Mouse (Mus musculus): ENCODE measurements around the gene Serac1.
A peak's percentile ranks its signal among the peaks of the same experiment; 100 is the strongest.

Gene Serac1

GRCm38 (mm10) chr17:6005246-6005637 is 74.3 kb downstream of the Serac1 start:
- no peak for DNase-seq (ENCODE audit: low spot score)

- DNase-seq (ENCODE audit: low spot score): no peak
Observed at GRCm38 (mm10) chr17:6003661-6004060, 75.9 kb downstream of the Serac1 start.

GRCm38 (mm10) chr17:6002563-6002962 is 77.0 kb downstream of the Serac1 start:
- DNase-seq (ENCODE audit: low spot score): no peak

- no peak for DNase-seq (ENCODE audit: low spot score)
Observed at GRCm38 (mm10) chr17:6001836-6002235, 77.7 kb downstream of the Serac1 start.

- DNase-seq (ENCODE audit: low spot score): no peak
Observed at GRCm38 (mm10) chr17:6001389-6001788, 78.2 kb downstream of the Serac1 start.

GRCm38 (mm10) chr17:6000864-6001319 is 78.6 kb downstream of the Serac1 start:
- no peak for DNase-seq (ENCODE audit: low spot score)

- DNase-seq (ENCODE audit: low spot score): no peak
Observed at GRCm38 (mm10) chr17:5999039-5999543, 80.5 kb downstream of the Serac1 start.

- DNase-seq (ENCODE audit: low spot score): no peak
Observed at GRCm38 (mm10) chr17:5998235-5998500, 81.4 kb downstream of the Serac1 start.

- DNase-seq (ENCODE audit: low spot score): no peak
Observed at GRCm38 (mm10) chr17:5997380-5998234, 81.9 kb downstream of the Serac1 start.

GRCm38 (mm10) chr17:5996589-5996988 is 83.0 kb downstream of the Serac1 start:
- no peak for DNase-seq (ENCODE audit: low spot score)

GRCm38 (mm10) chr17:5994606-5995005 is 84.9 kb downstream of the Serac1 start:
- peak; percentile 70 for DNase-seq (ENCODE audit: low spot score)

- DNase-seq (ENCODE audit: low spot score): peak; percentile 66
Observed at GRCm38 (mm10) chr17:5993581-5994260, 85.8 kb downstream of the Serac1 start.

GRCm38 (mm10) chr17:5992866-5993580 is 86.5 kb downstream of the Serac1 start:
- DNase-seq (ENCODE audit: low spot score): peak; percentile 54

All from MN1 (cell line).